Mouse (Mus musculus) liver, postnatal 0 days (tissue): ENCODE data around the gene Usp30. TPM values are rescaled to one million over a fixed set of nuclear protein-coding genes. Genes with fewer than 3 reads are reported as not detected.
A peak's percentile ranks its signal among the peaks of the same experiment; 100 is the strongest.

ENCODE experiments used
- ATAC-seq: fragments of 200-750 bp; cut with Nextera tagmentation; 2 replicates; pipeline ENCODE4 v1.8.0; 2017; ENCODE audit warnings: mild to moderate bottlenecking, moderate library complexity
- DNase-seq: peaks from one replicate; pipeline ENCODE4 v3.0.0-alpha.2; 2016
- H3K27ac ChIP-seq: fragments of 300-500 bp; sonication (generic); 2 replicates; pipeline ENCODE4 v1.5.1; 2014; ENCODE audit warnings: antibody characterized with exemption, moderate library complexity, mild to moderate bottlenecking, low read depth
- H3K27me3 ChIP-seq: fragments of 300-500 bp; sonication (generic); 2 replicates; pipeline ENCODE4 v1.6.1; 2014; ENCODE audit warnings: low read length, control low read depth, mixed read lengths; ENCODE audit not compliant: insufficient read depth
- H3K36me3 ChIP-seq: fragments of 300-500 bp; sonication (generic); replicated peaks from 2 replicates; pipeline ENCODE4 v1.6.1; 2014; ENCODE audit warnings: mild to moderate bottlenecking, control low read depth, low read length, moderate library complexity, mixed read lengths; ENCODE audit not compliant: insufficient read depth
- H3K4me1 ChIP-seq: fragments of 300-500 bp; sonication (generic); 2 replicates; pipeline ENCODE4 v1.6.1; 2014; ENCODE audit warnings: antibody characterized with exemption, mild to moderate bottlenecking, control low read depth; ENCODE audit not compliant: insufficient read depth
- H3K4me2 ChIP-seq: fragments of 300-500 bp; sonication (generic); 2 replicates; pipeline ENCODE4 v1.6.1; 2014; ENCODE audit warnings: low read depth, mild to moderate bottlenecking, low read length, moderate library complexity, mixed read lengths
- H3K4me3 ChIP-seq: fragments of 300-500 bp; sonication (generic); 2 replicates; pipeline ENCODE4 v1.5.1; 2014; ENCODE audit warnings: low read depth, low read length
- H3K9ac ChIP-seq: fragments of 300-500 bp; sonication (generic); replicated peaks from 2 replicates; pipeline ENCODE4 v1.6.1; 2014; ENCODE audit warnings: mild to moderate bottlenecking, moderate library complexity
- H3K9me3 ChIP-seq: fragments of 300-500 bp; sonication (generic); 2 replicates; pipeline ENCODE4 v1.6.1; 2016; ENCODE audit warnings: mild to moderate bottlenecking, control low read depth, low read length, mixed read lengths
- CTCF ChIP-seq: sonication (generic); IDR thresholded peaks from 2 replicates; pipeline ENCODE4 v1.5.1; 2016; ENCODE audit warnings: antibody characterized with exemption, low read depth
- EP300 ChIP-seq: IDR thresholded peaks from 2 replicates; pipeline ENCODE4 v1.6.1; 2016; ENCODE audit warnings: antibody characterized with exemption, low read depth, mild to moderate bottlenecking
- WGBS: fragments of 180-500 bp; shearing (Covaris S2); extraction: QIAGEN DNeasy Blood & Tissue Kit; methylation state at CpG from one replicate; pipeline ENCODE4 v1.1.7; 2014; ENCODE audit not compliant: insufficient replicate concordance; 5-methylcytosine and 5-hydroxymethylcytosine counted together
- polyA plus RNA-seq: library from polyadenylated mRNA; unstranded; fragments of >200 nt; fragmentation: Nextera tagmentation; extraction: Ambion mirVana; gene quantifications from 2 replicates; pipeline ENCODE4 v1.2.1, GENCODE M21; 2015

The Usp30 gene
- polyA plus RNA-seq, 1 experiment from 2014 or later, result 2.6 TPM

DNA sequence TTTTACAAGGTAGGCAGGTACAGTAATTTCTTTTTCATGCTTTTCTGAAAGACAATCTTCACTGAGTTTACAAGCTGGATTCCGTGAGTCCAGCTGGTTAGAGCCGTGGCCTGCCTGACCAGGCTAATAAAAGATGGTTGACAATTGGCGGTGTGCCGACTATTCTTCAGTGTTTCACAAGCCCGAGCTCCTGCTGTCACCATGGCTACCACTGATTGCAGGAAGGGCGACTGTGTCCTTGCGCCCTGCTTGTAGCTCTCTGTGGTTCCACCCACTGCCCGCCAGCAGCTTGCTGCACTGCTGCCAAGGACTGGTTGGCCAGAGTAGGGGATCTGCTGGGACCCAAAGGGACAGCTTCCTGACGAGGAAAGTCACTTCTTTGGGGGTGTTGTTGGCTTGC is 73.9 kb downstream of the Usp30 start:
- Histone ChIP-seq H3K4me2 (no peak overlapping the region), H3K9ac (no peak overlapping the region), H3K27ac (peak overlapping the region; percentile 34; the same call in 1 of the 2 replicates), H3K36me3 (peaks cover 2% of the 10 kb centered on the region; the same call in 1 of the 2 replicates), H3K27me3 (no peaks in the 10 kb centered on the region), H3K4me3 (no peak overlapping the region), H3K4me1 (peaks cover 10% of the 10 kb centered on the region), H3K9me3 (no peaks in the 10 kb centered on the region)
- WGBS, result 53% methylated on average over 9 of the region's 9 CpGs
- peak; percentile 80 for DNase-seq
- TF ChIP-seq CTCF (no peak), EP300 (no peak)
- ATAC-seq, result peak; percentile 85

DNA sequence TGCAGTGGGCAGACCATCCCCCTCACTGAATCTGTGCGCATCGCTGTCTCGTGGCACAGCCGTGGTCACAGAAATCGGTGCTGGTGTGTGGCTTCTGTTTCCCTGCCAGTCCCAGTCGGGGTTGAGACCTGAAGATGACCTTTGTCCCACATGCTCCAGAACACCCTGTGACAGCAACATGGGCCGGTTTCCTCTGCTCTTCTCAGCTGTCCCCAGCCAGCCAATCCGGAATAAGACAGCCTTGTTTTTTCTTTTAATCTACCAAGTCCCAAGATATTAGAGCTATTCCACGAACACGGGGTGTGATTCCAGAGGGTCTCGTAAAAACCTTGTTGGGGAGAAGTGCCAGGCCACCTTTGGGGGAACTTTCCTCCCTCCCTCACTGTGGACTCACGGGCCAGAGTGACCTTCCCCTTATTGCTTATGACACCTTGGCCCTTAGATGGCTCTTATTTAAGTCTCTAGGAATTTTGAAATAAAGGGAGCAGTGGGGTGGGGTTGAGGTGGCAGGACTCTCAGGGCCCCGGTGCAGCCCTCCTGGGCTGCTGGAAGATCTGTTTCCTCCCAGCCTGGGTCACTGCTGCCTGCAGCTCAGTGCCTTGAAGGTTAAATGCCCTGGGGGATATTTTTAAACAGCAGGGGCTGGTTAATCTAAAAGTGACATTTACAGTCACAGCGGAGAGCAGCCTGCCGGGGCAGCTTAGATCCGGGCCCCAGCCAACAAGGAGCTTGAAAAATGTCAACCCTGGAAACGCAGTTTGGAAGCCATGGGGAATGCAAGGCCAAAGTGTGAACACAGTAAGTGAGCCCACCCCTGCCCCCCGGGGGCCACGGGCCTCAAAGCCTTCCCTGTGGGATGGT is 81.0 kb downstream of the Usp30 start, which contains the start of gene Acacb:
Acacb (plus strand) TSS at position 508 of the 861 bp plus-strand sequence.
- Histone ChIP-seq H3K4me3 (peak within 1 kb of the TSS; percentile 37), H3K9ac (peak within 1 kb of the TSS; percentile 67), H3K4me2 (peak within 1 kb of the TSS; percentile 63), H3K36me3 (no peaks in the 10 kb centered on the region), H3K27me3 (no peaks in the 10 kb centered on the region), H3K9me3 (no peaks in the 10 kb centered on the region), H3K27ac (peak within 1 kb of the TSS; percentile 95), H3K4me1 (no peaks in the 10 kb centered on the region; the same call in 1 of the 2 replicates)
- DNase-seq, result peak; percentile 72
- TF ChIP-seq CTCF (no peak), EP300 (peak; percentile 55; the same call in 1 of the 2 replicates)
- WGBS, result 35% methylated on average over 19 of the region's 19 CpGs
- ATAC-seq, result peak; percentile 93

DNA sequence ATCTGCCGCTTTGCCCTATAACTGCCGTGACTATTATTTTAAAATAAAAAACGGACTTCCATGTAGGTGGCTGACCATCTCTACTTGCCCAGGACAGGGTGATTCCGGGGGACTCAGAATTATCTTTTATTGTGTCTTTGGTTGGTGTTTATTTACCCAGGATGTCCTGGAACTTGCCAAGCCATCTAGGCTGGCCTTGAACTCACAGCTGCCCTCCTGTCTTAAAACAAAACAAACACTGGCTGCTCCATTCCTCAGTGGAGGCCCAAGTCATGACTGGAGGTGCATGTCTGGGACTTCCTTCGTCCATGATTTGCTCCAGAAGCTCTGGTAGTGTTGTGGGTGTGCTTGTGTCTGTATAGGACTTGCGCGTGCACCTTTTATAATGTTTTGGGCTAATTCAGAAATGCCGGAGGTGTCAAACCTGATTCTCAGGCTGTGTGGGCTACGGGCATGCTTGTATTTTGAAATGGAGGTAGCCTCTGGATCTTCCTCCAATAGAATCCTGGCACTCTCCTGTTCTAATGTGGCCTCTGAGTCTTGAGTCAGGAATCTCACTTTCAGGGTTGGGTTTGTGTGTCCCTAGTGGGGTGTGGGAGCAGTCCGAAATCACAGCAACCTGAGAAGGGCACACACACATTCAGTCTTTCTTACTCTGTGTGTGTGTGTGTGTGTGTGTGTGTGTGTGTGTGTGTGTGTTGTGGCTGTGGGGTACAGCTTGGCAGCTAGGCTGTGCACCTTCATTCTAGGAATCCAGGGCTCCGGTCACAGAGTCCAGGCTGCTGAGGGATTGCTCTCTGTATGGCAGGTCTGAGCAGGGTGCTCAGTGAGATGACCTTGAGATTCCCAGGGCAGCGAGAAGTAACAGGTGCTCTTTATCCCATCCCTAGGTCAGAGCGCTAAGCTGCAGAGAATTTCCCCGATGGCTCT is 82.0 kb downstream of the Usp30 start:
- TF ChIP-seq EP300 (no peak), CTCF (no peak)
- Histone ChIP-seq H3K27me3 (no peaks in the 10 kb centered on the region), H3K4me1 (no peaks in the 10 kb centered on the region; the same call in 1 of the 2 replicates), H3K9me3 (no peaks in the 10 kb centered on the region), H3K36me3 (no peaks in the 10 kb centered on the region), H3K27ac (peak overlapping the region; percentile 95), H3K4me3 (peak overlapping the region; percentile 37), H3K4me2 (peak overlapping the region; percentile 63), H3K9ac (peak overlapping the region; percentile 67)
- no peak for ATAC-seq
- WGBS, result 75% methylated on average over 14 of the region's 14 CpGs
- no peak for DNase-seq

DNA sequence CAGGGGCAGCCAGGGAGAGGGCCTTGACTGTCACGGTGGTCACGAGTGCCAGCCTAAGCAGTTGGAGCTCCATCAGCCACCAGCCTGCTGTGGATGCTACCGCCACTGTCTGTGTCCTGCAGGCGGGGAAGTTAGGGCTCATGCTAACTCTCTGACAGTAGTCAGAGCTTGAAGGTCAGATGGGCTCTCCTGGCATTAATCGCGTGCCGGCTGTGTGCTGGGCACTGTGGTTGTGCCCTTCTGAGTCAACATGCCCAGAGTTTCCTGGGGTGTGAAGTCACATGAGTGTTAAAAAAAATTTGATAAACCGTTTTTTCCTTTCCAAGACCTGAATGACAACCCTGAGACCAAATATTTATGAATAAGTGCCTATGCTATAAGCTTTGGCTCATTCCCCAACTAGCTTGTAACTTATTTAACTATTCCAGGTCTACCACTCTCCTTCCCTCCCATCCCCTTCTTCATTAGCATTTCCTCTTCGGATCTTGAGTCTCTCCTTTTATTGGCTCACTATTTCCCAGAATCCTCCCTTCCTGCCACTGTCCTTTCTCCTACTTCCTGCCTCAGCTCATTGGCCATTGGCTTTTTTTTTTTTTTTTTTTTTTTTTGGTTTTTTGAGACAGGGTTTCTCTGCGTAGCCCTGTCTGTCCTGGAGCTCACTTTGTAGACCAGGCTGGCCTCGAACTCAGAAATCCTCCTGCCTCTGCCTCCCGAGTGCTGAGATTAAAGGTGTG is 87.3 kb downstream of the Usp30 start:
- H3K9me3 ChIP-seq, result no peaks in the 10 kb centered on the region
- peaks cover 4% of the 10 kb centered on the region for H3K4me1 ChIP-seq
- no peak overlapping the region for H3K9ac ChIP-seq
- H3K27ac ChIP-seq, result no peak overlapping the region
- 72% methylated on average over 12 of the region's 12 CpGs for WGBS
- no peaks in the 10 kb centered on the region for H3K36me3 ChIP-seq
- DNase-seq (no peak), ATAC-seq (no peak)
- TF ChIP-seq CTCF, result no peak
- no peak for TF ChIP-seq EP300
- H3K27me3 ChIP-seq, result no peaks in the 10 kb centered on the region
- no peak overlapping the region for H3K4me3 ChIP-seq
- H3K4me2 ChIP-seq, result no peak overlapping the region

DNA sequence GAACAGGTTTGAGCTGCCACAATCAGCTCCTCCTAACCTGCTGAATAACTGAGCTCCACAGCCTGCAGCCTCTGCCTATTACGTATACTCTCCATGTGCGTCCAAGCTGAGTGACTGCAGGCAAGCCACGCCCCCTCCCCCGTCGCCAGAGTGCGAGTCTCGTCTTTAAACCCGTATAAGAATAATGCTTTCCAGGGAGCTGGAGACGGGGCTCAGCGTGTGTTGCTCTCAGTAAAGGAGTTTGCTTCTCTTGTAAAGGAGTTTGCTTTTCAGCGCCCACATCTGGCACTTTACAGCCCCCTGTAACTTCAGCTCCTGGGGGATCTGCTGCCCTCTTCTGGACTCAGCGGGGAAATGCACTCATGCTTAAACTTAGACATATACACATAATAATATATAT is 88.2 kb downstream of the Usp30 start:
- DNase-seq (peak; percentile 27), ATAC-seq (no peak)
- 16% methylated on average over 12 of the region's 12 CpGs for WGBS
- Histone ChIP-seq H3K36me3 (no peaks in the 10 kb centered on the region), H3K4me3 (no peak overlapping the region), H3K4me1 (peaks cover 4% of the 10 kb centered on the region), H3K27ac (no peak overlapping the region), H3K4me2 (0 out of 2 replicates have a peak overlapping the region, but pooled peaks have one; percentile 18), H3K9me3 (no peaks in the 10 kb centered on the region), H3K27me3 (no peaks in the 10 kb centered on the region), H3K9ac (no peak overlapping the region)
- TF ChIP-seq EP300, result no peak
- TF ChIP-seq CTCF, result peak; percentile 55
